Mouse (Mus musculus) embryonic facial prominence, embryonic 12.5 days (tissue): ENCODE data around the gene 6030468B19Rik. TPM values are rescaled to one million over a fixed set of nuclear protein-coding genes. Genes with fewer than 3 reads are reported as not detected.
A peak's percentile ranks its signal among the peaks of the same experiment; 100 is the strongest.

ENCODE experiments used
- ATAC-seq: fragments of 200-750 bp; cut with Nextera tagmentation; 2 replicates; pipeline ENCODE4 v1.8.0; 2017; ENCODE audit not compliant: insufficient number of reproducible peaks, insufficient read depth, low FRiP score, low TSS enrichment
- H3K27ac ChIP-seq: fragments of 300-500 bp; sonication (generic); 2 replicates; pipeline ENCODE4 v1.5.1; 2016; ENCODE audit warnings: mild to moderate bottlenecking
- H3K27me3 ChIP-seq: fragments of 300-500 bp; sonication (generic); 2 replicates; pipeline ENCODE4 v1.6.1; 2016; ENCODE audit warnings: mild to moderate bottlenecking, moderate library complexity
- H3K36me3 ChIP-seq: fragments of 300-500 bp; sonication (generic); 2 replicates; pipeline ENCODE4 v1.6.1; 2016; ENCODE audit warnings: mild to moderate bottlenecking
- H3K4me1 ChIP-seq: fragments of 300-500 bp; sonication (generic); 2 replicates; pipeline ENCODE4 v1.6.1; 2016
- H3K4me2 ChIP-seq: fragments of 300-500 bp; sonication (generic); replicated peaks from 2 replicates; pipeline ENCODE4 v1.6.1; 2016; ENCODE audit warnings: mild to moderate bottlenecking, moderate library complexity
- H3K4me3 ChIP-seq: fragments of 300-500 bp; sonication (generic); 2 replicates; pipeline ENCODE4 v1.5.1; 2016; ENCODE audit warnings: mild to moderate bottlenecking
- H3K9ac ChIP-seq: fragments of 300-500 bp; sonication (generic); 2 replicates; pipeline ENCODE4 v1.6.1; 2016; ENCODE audit warnings: mild to moderate bottlenecking, moderate library complexity
- H3K9me3 ChIP-seq: fragments of 300-500 bp; sonication (generic); 2 replicates; pipeline ENCODE4 v1.6.1; 2016; ENCODE audit warnings: mild to moderate bottlenecking, moderate library complexity
- WGBS: fragments of 180-500 bp; shearing (Covaris S2); methylation state at CpG from one replicate; pipeline ENCODE4 v1.1.7; 2016; 5-methylcytosine and 5-hydroxymethylcytosine counted together
- polyA plus RNA-seq: library from polyadenylated mRNA; unstranded; fragments of >200 nt; fragmentation: Nextera tagmentation; extraction: Ambion mirVana; gene quantifications from 2 replicates; pipeline ENCODE4 v1.2.1, GENCODE M21; 2016

Gene 6030468B19Rik
- polyA plus RNA-seq, 1 experiment from 2014 or later = 0.26 TPM

- Histone ChIP-seq H3K9me3 (no peaks in the 10 kb centered on the region), H3K27ac (0 out of 2 replicates have a peak overlapping the region, but pooled peaks have one; percentile 8), H3K4me2 (no peak overlapping the region), H3K4me1 (no peaks in the 10 kb centered on the region), H3K36me3 (peaks cover 38% of the 10 kb centered on the region), H3K9ac (no peak overlapping the region), H3K27me3 (no peaks in the 10 kb centered on the region), H3K4me3 (no peak overlapping the region)
- ATAC-seq = no peak
- 82% methylated on average over 20 of the region's 20 CpGs for WGBS
Observed at GRCm38 (mm10) chr11:117768725-117769682, 28.5 kb upstream of the 6030468B19Rik start.

- H3K27me3 ChIP-seq = no peaks in the 10 kb centered on the region
- H3K36me3 ChIP-seq = peaks cover 32% of the 10 kb centered on the region
- no peak overlapping the region for H3K9ac ChIP-seq
- no peak overlapping the region for H3K4me3 ChIP-seq
- H3K27ac ChIP-seq = 0 out of 2 replicates have a peak overlapping the region, but pooled peaks have one; percentile 8
- no peak overlapping the region for H3K4me2 ChIP-seq
- 92% methylated on average over 7 of the region's 7 CpGs for WGBS
- no peaks in the 10 kb centered on the region for H3K4me1 ChIP-seq
- no peaks in the 10 kb centered on the region for H3K9me3 ChIP-seq
- ATAC-seq = no peak
Observed at GRCm38 (mm10) chr11:117769683-117770047, 27.8 kb upstream of the 6030468B19Rik start.

GRCm38 (mm10) chr11:117770407-117770806 is 27.1 kb upstream of the 6030468B19Rik start:
- no peak for ATAC-seq
- H3K36me3 ChIP-seq = peaks cover 24% of the 10 kb centered on the region
- H3K4me2 ChIP-seq = no peak overlapping the region
- no peak overlapping the region for H3K9ac ChIP-seq
- no peaks in the 10 kb centered on the region for H3K27me3 ChIP-seq
- H3K27ac ChIP-seq = no peak overlapping the region
- no peaks in the 10 kb centered on the region for H3K9me3 ChIP-seq
- H3K4me3 ChIP-seq = no peak overlapping the region
- no peaks in the 10 kb centered on the region for H3K4me1 ChIP-seq
- WGBS = 94% methylated on average over 10 of the region's 10 CpGs

GRCm38 (mm10) chr11:117772352-117772751 is 25.1 kb upstream of the 6030468B19Rik start:
- Histone ChIP-seq H3K9me3 (no peaks in the 10 kb centered on the region), H3K27ac (no peak overlapping the region), H3K4me1 (no peaks in the 10 kb centered on the region), H3K9ac (no peak overlapping the region), H3K4me3 (no peak overlapping the region), H3K27me3 (no peaks in the 10 kb centered on the region), H3K4me2 (no peak overlapping the region), H3K36me3 (peaks cover 14% of the 10 kb centered on the region; the same call in 1 of the 2 replicates)
- 95% methylated on average over 7 of the region's 7 CpGs for WGBS
- no peak for ATAC-seq

GRCm38 (mm10) chr11:117774925-117775324 is 22.5 kb upstream of the 6030468B19Rik start:
- no peak for ATAC-seq
- Histone ChIP-seq H3K36me3 (peaks cover 16% of the 10 kb centered on the region; the same call in 1 of the 2 replicates), H3K4me3 (no peak overlapping the region), H3K4me1 (peaks cover 15% of the 10 kb centered on the region; the same call in 1 of the 2 replicates), H3K27me3 (no peaks in the 10 kb centered on the region), H3K9me3 (no peaks in the 10 kb centered on the region), H3K9ac (no peak overlapping the region), H3K4me2 (no peak overlapping the region), H3K27ac (no peak overlapping the region)
- 93% methylated on average over 10 of the region's 10 CpGs for WGBS

GRCm38 (mm10) chr11:117775540-117775939 is 21.9 kb upstream of the 6030468B19Rik start:
- 89% methylated on average over 13 of the region's 13 CpGs for WGBS
- H3K4me3 ChIP-seq = no peak overlapping the region
- peaks cover 16% of the 10 kb centered on the region; the same call in 1 of the 2 replicates for H3K4me1 ChIP-seq
- no peak for ATAC-seq
- peaks cover 16% of the 10 kb centered on the region; the same call in 1 of the 2 replicates for H3K36me3 ChIP-seq
- no peak overlapping the region for H3K27ac ChIP-seq
- H3K9me3 ChIP-seq = no peaks in the 10 kb centered on the region
- no peak overlapping the region for H3K9ac ChIP-seq
- H3K27me3 ChIP-seq = no peaks in the 10 kb centered on the region
- no peak overlapping the region for H3K4me2 ChIP-seq

GRCm38 (mm10) chr11:117776085-117776792 is 21.2 kb upstream of the 6030468B19Rik start:
- no peaks in the 10 kb centered on the region for H3K27me3 ChIP-seq
- peaks cover 21% of the 10 kb centered on the region for H3K4me1 ChIP-seq
- H3K36me3 ChIP-seq = peaks cover 15% of the 10 kb centered on the region; the same call in 1 of the 2 replicates
- 90% methylated on average over 14 of the region's 14 CpGs for whole genome bisulfite sequencing
- H3K27ac ChIP-seq = no peak overlapping the region
- no peak overlapping the region for H3K4me3 ChIP-seq
- no peaks in the 10 kb centered on the region for H3K9me3 ChIP-seq
- no peak for ATAC-seq
- no peak overlapping the region for H3K4me2 ChIP-seq
- H3K9ac ChIP-seq = no peak overlapping the region

GRCm38 (mm10) chr11:117777111-117777510 is 20.3 kb upstream of the 6030468B19Rik start:
- H3K4me2 ChIP-seq = no peak overlapping the region
- no peak overlapping the region for H3K27ac ChIP-seq
- H3K27me3 ChIP-seq = peaks cover 8% of the 10 kb centered on the region
- 84% methylated on average over 5 of the region's 5 CpGs for WGBS
- no peaks in the 10 kb centered on the region for H3K9me3 ChIP-seq
- ATAC-seq = no peak
- H3K4me1 ChIP-seq = peaks cover 30% of the 10 kb centered on the region
- peaks cover 10% of the 10 kb centered on the region; the same call in 1 of the 2 replicates for H3K36me3 ChIP-seq
- no peak overlapping the region for H3K4me3 ChIP-seq
- H3K9ac ChIP-seq = no peak overlapping the region

- H3K4me3 ChIP-seq = no peak overlapping the region
- WGBS = 92% methylated on average over 11 of the region's 11 CpGs
- H3K27ac ChIP-seq = no peak overlapping the region
- no peak overlapping the region for H3K4me2 ChIP-seq
- H3K9me3 ChIP-seq = no peaks in the 10 kb centered on the region
- H3K9ac ChIP-seq = no peak overlapping the region
- H3K36me3 ChIP-seq = peaks cover 5% of the 10 kb centered on the region; the same call in 1 of the 2 replicates
- peaks cover 34% of the 10 kb centered on the region for H3K4me1 ChIP-seq
- peaks cover 17% of the 10 kb centered on the region for H3K27me3 ChIP-seq
- no peak for ATAC-seq
Observed at GRCm38 (mm10) chr11:117778031-117778430, 19.4 kb upstream of the 6030468B19Rik start.

GRCm38 (mm10) chr11:117778851-117779433 is 18.5 kb upstream of the 6030468B19Rik start:
- no peak; the same call in 1 of the 2 replicates for ATAC-seq
- peak overlapping the region; percentile 84 for H3K4me2 ChIP-seq
- H3K4me1 ChIP-seq = peaks cover 41% of the 10 kb centered on the region

More at GRCm38 (mm10) chr11:117778851-117779433, 18.5 kb upstream of the 6030468B19Rik start:
- Histone ChIP-seq H3K36me3 (0 out of 2 replicates have a peak, but pooled peaks cover 4% of the 10 kb centered on the region), H3K4me3 (peak overlapping the region; percentile 44), H3K27me3 (peaks cover 26% of the 10 kb centered on the region), H3K9me3 (no peaks in the 10 kb centered on the region), H3K27ac (peak overlapping the region; percentile 64), H3K9ac (peak overlapping the region; percentile 54; the same call in 1 of the 2 replicates)
- 46% methylated on average over 12 of the region's 12 CpGs for WGBS
